Mouse (Mus musculus): ENCODE data around the gene Jade1.

GRCm38 (mm10) chr3:41577240-41577639, 21.7 kb downstream of the Jade1 start:
- no peak for TF ChIP-seq GATA1 (IDR thresholded peaks at IDR 0.05; ENCODE audit: borderline replicate concordance, low read length)
- TF ChIP-seq FLI1 (IDR thresholded peaks at IDR 0.05; ENCODE audit: low read length), result no peak

All from megakaryocyte, embryonic 14.5 days (primary cell).